Mouse (Mus musculus): Measurements from ENCODE around the gene Cd48.
"Not testable (repeated sequence)": the region's sequence is repeated elsewhere in the genome, so short reads cannot be mapped to it uniquely, and the experiment has no call there.

- TF ChIP-seq CTCF (IDR thresholded peaks at IDR 0.05; ENCODE audit: borderline replicate concordance, insufficient read depth, low read depth, low read length); POLR2A (IDR thresholded peaks at IDR 0.05; ENCODE audit: borderline replicate concordance, insufficient read depth, low read length): not testable (repeated sequence)
Observed at GRCm38 (mm10) chr1:171672451-171672850, 9.4 kb upstream of the Cd48 start.

All from cerebellum, adult 2 months (tissue).